Mouse (Mus musculus) CD4-positive, CD25-positive, alpha-beta regulatory T cell, adult 2 months (primary cell): ENCODE data around the gene Clk2.
"Not testable (repeated sequence)": the region's sequence is repeated elsewhere in the genome, so short reads cannot be mapped to it uniquely, and the experiment has no call there.

Experiments used
- DNase-seq: peaks from one replicate; pipeline ENCODE4 v3.0.0-alpha.2; 2012; ENCODE audit warnings: low read depth, low spot score

Clk2 gene

GRCm38 (mm10) chr3:89159616-89160344 is 4.8 kb upstream of the Clk2 start, which contains the start of gene Hcn3:
TSS of gene Hcn3 (minus strand) at chr3:89160196.
- DNase-seq: peak; percentile 95

DNA sequence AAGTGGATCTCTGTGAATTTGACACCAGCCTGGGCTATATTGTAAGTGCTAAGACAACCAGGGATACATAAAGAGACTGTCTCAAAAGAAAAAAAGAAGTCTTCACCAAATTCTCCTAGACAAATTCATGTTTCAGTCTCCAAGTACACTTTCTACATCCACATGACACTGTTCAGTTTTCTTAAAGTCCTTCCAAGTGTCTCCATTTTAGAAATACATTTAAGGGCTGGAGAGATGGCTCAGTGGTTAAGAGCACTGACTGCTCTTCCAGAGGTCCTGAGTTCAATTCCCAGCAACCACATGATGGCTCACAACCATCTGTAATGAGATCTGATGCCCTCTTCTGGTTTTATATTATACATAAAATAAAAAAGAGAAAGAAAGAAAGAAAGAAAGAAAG is 3.4 kb upstream of the Clk2 start:
- not testable (repeated sequence) for DNase-seq

- DNase-seq: no peak
These were observed 2.8 kb upstream of the Clk2 start for GRCm38 (mm10) chr3:89161786-89162185.

DNA sequence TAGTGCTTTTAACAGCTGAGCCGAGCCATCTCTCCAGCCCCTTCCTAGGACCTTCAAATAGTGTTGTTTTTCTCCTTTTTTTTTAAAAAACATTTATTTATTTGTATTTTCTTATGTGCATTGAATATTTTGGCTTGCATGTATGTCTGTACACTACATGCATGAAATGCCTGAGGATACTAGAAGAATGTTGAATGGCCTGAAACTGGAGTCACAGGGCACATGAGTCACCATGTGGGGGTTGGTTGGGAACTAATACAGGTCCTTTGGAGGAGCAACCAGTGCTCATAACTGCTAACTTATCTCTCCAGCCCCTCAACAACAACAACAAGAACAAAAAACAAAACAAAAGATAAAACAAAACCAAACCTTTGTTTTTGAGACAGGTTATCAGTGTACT is 1.5 kb upstream of the Clk2 start:
- DNase-seq: no peak

GRCm38 (mm10) chr3:89163643-89164245 is 851 bp upstream of the Clk2 start:
- peak; percentile 40 for DNase-seq

- DNase-seq: peak; percentile 32
These were observed 774 bp downstream of the Clk2 start for GRCm38 (mm10) chr3:89165268-89165870.

DNA sequence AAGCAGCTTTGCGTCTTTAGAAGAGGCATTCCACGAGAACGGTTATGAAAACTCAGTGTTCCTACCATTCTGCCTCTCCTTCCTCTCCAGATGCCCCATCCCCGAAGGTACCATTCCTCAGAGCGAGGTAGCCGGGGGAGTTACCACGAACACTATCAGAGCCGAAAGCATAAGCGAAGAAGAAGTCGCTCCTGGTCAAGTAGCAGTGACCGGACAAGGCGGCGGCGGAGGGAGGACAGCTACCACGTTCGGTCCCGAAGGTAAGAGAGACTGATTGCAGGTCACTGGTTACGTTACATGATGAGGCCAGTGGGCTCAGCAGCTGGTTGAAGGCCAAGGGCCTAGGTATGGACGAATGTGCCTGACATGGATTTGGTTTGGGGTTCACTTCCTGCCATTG is 2.4 kb downstream of the Clk2 start:
- DNase-seq: no peak

DNA sequence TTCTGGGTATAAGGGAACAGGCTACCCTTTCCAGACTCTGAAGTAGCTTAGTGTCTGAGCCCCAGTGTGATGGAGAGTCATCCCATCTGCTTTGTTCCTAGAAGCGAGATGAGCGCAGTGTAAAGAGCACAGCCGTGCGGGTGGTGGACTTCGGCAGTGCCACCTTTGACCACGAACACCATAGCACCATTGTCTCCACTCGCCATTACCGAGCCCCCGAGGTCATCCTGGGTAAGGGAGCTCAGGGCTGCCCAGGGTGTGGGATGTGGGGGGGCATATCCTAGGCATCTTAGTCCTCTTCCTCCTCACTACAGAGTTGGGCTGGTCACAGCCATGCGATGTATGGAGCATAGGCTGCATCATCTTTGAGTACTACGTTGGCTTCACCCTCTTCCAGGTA is 10.2 kb downstream of the Clk2 start:
- no peak for DNase-seq

DNA sequence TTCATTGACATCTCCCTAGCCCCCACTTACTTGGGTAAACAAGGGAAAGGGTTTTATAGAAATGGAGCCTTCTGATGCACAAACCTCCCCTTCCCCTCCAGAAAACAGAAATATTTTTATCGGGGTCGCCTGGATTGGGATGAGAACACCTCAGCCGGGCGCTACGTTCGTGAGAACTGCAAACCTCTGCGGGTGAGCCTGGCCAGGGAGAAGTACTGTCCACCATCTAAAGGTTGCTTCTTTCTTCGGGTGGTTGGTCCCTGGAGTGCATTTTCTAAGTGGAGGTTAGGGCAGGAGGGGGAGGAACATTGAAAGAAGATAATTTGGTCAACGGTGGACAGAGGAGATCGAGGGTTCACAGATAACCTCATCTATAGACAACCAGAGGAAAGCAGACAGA is 10.9 kb downstream of the Clk2 start:
- no peak for DNase-seq

GRCm38 (mm10) chr3:89176421-89176820 is 11.8 kb downstream of the Clk2 start:
- DNase-seq: no peak

DNA sequence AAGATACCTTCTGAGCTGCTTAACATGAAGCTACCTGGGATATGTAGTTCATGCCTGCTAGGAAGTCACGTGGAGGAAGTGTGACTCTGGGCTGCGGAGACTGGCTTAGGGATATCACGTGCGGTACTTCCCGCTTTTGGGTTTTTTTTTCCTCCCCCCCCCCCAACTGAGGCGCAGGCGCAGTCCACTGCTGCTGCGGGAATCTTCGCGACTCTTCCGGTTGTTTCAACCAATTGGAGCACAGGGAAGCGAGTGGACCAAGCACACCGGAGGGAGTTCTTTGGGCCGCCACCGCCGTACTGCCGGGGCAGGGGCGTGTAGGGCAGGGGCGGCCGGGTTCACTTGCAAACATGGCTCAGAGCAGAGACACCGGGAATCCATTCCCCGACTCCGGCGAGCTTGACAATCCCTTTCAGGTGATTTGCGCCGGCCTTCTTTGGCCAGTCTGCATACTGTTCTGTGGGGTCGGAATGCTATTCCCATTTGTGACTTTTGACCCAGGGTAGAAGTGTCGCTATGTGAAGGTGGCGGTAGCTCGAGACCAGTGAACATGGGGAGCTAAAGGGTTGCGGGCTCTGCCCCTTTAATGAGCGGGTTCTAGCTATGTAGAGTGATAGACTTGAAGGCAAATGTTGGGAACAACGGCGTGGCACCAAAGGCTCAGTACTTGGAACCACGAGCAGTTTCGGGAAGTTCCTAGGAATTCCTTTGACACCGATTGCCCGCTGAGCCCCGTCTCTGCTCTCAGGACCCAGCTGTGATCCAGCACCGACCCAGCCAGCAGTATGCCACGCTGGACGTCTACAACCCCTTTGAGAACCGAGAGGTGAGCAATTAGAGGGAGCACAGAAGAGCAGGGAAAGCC is 12.9 kb downstream of the Clk2 start, which contains the start of gene Scamp3:
Gene Scamp3, plus strand, starts transcription at position 232 of the 865 bp plus-strand sequence.
- DNase-seq: peak; percentile 96

- no peak for DNase-seq
These were observed 13.5 kb downstream of the Clk2 start for GRCm38 (mm10) chr3:89178107-89178385.

GRCm38 (mm10) chr3:89179056-89179455 is 14.5 kb downstream of the Clk2 start:
- peak; percentile 51 for DNase-seq

DNA sequence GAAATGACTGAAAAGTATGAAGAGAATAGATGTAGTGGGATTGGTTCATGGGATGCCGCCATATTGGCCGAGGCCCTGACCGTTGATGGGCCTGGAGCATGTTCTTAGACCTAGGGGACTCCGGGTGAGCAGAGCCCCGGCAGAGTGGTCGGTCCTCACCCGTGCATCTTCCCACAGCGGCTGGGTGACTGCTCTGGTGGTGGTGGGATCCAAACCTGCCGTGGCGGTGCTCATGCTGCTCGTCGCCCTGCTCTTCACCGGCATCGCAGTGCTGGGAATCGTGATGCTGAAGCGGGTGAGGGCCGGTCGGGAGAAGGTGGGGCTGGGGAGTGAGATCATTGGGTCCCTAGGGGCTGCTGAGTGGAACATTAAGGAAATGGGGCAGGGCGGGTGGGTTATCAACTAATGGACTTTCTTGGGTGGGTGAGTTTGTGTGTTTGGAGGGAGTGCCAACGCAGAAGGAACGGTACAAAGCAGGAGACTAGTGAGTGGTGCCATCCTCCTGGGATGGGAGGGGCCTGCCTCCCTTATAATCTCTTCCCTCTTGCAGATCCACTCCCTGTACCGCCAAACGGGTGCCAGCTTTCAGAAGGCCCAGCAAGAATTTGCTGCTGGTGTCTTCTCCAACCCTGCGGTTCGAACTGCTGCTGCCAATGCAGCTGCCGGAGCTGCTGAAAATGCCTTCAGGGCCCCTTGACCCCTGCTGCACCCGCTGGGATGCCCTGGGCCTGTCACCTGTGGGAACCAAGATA is 17.3 kb downstream of the Clk2 start:
- no peak for DNase-seq

- DNase-seq: peak; percentile 28
These were observed 18.0 kb downstream of the Clk2 start for GRCm38 (mm10) chr3:89182531-89183057.

DNA sequence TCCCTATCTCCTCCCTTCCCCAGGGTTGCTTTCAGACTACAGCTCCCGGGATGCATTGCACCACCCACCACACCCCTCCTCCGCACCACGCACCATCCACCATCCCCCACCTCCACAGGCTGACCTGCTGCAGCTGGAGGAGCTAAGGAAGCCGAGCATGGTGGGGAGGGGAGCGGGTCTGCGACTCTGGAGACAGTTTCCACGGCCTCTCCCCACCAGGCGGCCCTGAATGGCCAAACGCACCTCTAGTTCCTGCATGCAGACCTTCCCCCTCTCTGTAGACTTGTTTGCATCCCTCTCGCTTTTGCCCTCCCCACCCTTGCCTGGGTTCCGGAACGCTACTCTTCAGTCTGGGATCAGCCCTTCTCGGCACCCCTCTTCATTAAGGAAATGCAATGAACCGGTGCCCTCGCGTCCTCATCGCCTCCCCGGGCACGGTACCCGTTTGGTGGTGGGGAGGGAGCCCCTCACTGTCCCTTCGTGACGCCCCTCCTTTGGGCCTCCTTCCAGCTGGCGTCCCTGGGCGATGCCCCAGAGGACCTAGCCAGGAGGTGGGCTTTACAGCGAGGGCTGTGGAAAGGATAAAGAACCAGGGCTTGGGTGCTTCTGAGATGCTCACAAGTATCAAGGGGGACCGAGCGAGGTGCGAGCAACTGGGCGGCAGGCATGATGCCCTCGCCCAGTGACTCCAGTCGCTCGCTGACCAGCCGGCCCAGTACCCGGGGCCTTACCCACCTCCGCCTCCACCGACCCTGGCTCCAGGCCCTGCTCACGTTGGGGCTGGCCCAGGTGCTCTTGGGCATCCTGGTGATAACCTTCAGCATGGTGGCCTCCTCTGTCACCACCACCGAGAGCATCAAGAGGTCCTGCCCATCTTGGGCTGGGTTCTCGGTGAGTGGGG is 18.7 kb downstream of the Clk2 start, which contains the start of gene Fam189b:
Gene Fam189b, plus strand, starts transcription at position 86 of the 901 bp plus-strand sequence.
- peak; percentile 79 for DNase-seq

DNA sequence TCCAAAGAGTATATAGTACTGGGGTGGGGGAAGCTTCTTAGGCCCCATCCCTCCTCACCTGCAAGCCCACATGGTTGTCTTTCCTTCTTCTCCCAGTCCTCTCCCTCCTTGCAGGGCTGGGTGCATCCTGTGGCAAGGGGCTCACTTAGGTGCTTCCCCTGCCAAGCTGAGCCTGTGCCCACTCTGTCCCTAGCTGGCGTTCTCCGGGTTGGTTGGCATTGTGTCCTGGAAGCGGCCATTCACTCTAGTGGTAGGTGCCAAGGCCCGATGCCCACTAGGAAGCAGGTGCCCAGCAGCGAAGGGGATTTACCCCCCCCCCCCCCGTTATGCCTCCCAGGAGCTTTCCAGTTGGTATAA is 19.3 kb downstream of the Clk2 start:
- no peak for DNase-seq

GRCm38 (mm10) chr3:89187197-89187596 is 22.6 kb downstream of the Clk2 start:
- DNase-seq: peak; percentile 46

DNA sequence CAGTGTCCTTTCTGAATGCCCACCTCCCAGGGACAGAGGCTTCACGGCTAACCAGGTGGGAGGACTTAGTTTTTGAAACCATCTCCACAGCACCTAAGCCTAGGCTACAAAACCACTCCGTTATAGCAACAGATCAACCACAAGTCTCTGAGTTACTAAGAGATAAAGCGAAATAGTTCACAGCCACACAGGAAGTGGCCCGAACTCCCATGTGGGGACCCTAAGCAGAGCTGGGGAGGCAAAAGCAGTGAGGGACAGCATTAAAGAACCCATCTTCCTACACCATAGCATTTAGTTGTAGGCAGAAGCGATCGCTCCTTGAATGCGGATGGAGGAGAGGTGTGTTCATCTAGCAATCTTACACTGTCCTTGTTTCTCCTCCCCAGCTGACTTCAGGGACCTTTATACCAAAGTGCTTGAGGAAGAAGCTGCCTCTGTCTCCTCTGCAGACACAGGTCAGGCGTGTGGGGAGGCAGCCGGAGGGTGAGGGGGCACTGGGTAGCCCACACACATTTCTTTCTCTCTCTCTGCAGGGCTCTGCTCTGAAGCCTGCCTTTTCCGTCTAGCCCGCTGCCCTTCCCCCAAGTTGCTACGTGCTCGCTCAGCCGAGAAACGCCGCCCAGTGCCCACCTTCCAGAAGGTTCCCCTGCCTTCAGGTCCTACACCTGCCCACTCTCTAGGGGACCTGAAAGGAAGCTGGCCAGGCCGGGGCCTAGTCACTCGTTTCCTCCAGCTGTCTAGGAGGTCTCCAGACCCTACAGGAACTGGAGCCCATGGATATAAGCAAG is 23.3 kb downstream of the Clk2 start:
- DNase-seq: peak; percentile 76
